Mouse (Mus musculus): ENCODE measurements around the gene Mgat4a. TPM values are rescaled to one million over a fixed set of nuclear protein-coding genes. Genes with fewer than 3 reads are reported as not detected.

The Mgat4a gene
- 1.00 and 1.1 TPM in 2 replicates for polyA plus RNA-seq (2012; rRNA removed)

DNA sequence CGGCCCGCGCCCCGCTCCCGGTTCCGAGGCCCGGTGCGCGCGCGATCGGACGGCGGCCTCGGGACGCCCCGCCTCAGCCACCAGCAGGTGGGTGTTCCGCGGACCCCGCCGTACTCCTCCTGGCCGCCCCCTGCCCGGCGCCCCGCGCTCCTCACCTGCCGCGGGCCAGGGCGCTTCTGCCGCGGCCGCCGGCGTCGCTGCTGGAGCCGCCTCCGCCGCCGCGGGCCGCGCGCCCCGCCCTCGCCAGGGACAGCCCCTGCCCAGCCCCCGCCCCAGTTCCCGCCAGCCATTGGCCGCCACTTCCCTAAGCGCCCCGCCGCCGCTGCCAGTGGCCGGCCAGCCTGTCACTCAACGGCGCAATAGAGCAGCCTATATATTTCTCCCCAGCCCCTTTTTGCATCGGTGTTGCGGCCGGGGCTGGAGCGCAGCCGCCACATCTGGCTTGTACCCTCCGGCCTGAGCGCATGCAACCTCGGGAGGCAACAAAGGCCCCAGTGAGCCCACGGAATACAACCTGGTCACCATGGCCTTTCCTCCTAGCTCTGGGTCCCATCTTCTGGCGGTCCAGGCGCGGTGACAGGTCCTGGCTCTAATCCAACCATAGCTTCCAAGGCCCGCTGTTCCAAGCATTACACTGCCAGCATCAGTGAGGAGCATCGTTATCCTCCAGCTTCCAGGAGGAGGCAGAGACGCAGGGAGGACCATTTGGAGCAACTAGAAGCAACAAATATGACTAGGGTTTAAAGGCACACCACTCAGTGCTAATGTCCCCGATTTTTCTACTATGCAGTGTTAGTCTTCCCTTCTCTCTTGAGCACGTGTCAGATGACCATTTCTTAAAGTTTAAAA, at the start of gene Mgat4a:
Gene Mgat4a (minus strand): TSS at position 207 of the 849 bp plus-strand sequence.

DNA sequence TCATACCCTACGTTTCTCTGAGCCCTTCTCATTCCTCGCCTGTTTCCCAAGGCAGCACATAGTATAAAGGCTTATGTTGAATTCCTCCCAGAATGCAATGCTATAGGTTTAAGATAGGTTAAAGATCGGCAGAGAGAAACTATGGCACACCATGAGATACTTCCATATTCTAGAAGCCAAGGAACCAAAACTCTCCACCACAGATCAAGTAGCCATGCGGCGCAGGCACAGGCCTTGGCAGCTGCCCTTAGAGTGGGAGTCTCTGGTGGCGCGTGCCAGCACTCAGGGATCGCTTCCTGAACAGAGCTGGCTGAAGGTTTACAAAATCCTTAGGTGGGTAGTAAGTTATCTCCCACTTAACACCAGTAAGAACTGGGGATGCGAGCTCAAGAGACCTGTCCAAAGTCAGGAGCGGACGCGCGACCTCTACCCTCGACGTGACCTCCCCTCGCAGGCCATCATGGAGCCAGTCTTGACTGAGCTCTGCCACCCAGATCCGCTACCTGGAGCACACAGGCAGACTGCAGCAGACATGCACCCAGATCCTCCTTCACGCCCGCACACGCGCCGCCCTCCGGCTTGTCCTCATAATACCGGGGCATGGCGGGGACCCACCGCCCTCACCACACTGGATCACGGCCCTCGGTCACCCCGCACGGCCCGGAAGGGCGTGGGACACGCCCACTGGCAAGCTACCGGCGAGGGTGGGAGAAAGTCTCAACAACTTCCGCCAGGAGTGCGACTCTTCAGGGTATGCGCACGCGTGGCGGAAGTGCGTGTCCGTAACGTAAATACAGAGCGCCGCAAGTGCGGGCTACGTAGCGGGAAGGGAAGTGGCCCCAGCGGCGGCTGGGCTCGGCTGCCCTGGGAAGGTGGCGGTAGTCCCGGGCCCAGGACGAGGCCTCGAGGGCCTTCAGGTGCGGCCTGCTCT, 111.2 kb downstream of the Mgat4a start, which contains the start of the genes Coa5 and Unc50:
Gene Coa5 (minus strand): TSS at position 738 of the 931 bp plus-strand sequence.
Gene Unc50 (plus strand): TSS at position 774 of the 931 bp plus-strand sequence.

Other genes with a start within 250 kb of the Mgat4a start
- 4.6 and 5.6 TPM in 2 replicates for gene Inpp4a, start 241.2 kb downstream of the Mgat4a start, polyA plus RNA-seq (2012; rRNA removed)
- gene Coa5, start 110.9 kb downstream of the Mgat4a start, polyA plus RNA-seq (2012; rRNA removed), result 18.9 and 19.5 TPM in 2 replicates
- gene Unc50, start 110.9 kb downstream of the Mgat4a start, polyA plus RNA-seq (2012; rRNA removed), result 42.8 and 44.0 TPM in 2 replicates
- 0.35 and 0.46 TPM in 2 replicates for gene 2010300C02Rik, start 179.1 kb upstream of the Mgat4a start, polyA plus RNA-seq (2012; rRNA removed)